Mouse (Mus musculus) thymus, adult 2 months (tissue): ENCODE measurements around the gene Angptl2.

Source experiments
- CTCF ChIP-seq: fragments of 200-500 bp; IDR thresholded peaks from 2 replicates; pipeline ENCODE4 v1.5.1; 2012; ENCODE audit warnings: mild to moderate bottlenecking, control low read depth, low read length, moderate library complexity, borderline replicate concordance; ENCODE audit not compliant: control insufficient read depth, poor library complexity, insufficient read depth; ENCODE audit errors: extremely low read depth
- POLR2A ChIP-seq: fragments of 200-500 bp; IDR thresholded peaks from 2 replicates; pipeline ENCODE4 v1.6.1; 2012; ENCODE audit warnings: mild to moderate bottlenecking, low read length, control low read depth, moderate library complexity; ENCODE audit not compliant: control insufficient read depth, poor library complexity, insufficient read depth; ENCODE audit errors: extremely low read depth

DNA sequence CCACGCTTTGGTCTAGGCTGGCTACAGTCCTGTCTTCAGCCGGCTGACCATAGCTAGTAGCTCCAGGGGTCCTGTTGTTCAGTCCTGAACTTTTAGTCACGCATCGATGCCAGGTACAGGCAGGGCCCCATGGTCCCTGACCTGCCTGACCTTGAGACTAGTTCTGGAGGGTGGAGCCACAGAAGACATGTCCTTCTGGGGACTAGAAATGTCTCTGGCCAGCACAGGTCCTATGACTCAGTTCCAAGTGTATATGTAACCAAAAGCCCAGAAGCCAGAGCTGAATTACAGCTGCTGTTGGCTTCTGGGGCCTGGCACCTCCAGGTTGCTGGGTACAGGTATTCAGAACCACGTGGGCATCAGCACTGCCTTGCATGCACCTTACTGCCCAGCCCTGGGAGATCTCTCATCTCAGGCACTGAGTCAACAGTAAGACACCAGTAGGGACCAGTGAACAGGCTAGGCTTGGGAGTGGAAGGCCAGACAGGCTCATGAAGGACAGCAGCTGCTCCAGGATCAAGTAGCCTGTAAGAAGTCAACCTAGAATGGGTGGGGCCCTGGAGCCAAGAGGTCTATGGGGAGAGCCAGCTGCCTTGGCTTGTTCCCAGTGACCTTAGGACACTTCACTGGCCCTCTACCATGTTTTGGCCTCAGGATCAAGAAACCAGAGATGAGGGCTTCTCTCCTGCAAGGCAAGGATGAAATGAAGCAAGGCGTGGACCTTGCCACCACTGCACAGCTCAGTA, 26.8 kb upstream of the Angptl2 start:
- no peak for TF ChIP-seq POLR2A
- TF ChIP-seq CTCF = no peak
